22 mouse cellular contexts compared by ENCODE assay signal in the genomic region with DNA sequence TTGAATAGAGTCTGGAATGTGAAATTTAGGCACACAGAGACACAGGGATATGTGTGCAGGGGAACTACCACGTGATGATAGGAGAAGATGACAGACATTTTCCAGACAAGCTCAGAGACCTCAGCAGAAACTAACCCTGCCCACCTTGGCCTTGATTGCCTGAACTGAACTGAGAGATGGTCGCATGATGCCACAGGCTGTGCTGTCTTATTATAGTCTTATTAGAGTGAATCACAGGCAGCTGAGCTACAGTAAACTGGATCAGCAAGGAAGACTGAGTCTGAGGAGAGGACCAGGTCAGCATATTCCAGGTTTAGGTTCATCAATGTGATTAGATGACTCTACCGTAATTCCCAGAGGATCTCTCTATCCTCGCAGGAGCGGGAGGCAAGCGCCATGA. TPM values are rescaled to one million over a fixed set of nuclear protein-coding genes. Genes with fewer than 3 reads are reported as not detected.
"Had no signal": no experiment of that assay in that cellular context is flagged by ENCODE, and none has a peak within 500 bp of the region (broad histone marks: within the 10 kb centered on the region; RNA-seq: fewer than 3 reads in every experiment).

No protein-coding gene starts in this region.

- H3K4me2 ChIP-seq: neural tube, embryonic 15.5 days; stomach, embryonic 15.5 days had no signal

- H3K4me3 ChIP-seq: neural tube, embryonic 15.5 days; stomach, embryonic 15.5 days had no signal

- H3K9me3 ChIP-seq: neural tube, embryonic 15.5 days; stomach, embryonic 15.5 days had no signal

- H3K36me3 ChIP-seq: neural tube, embryonic 15.5 days; stomach, embryonic 15.5 days had no signal

- H3K9ac ChIP-seq: neural tube, embryonic 15.5 days; stomach, embryonic 15.5 days had no signal

- H3K4me1 ChIP-seq: neural tube, embryonic 15.5 days; stomach, embryonic 15.5 days had no signal

- H3K27ac ChIP-seq: neural tube, embryonic 15.5 days; stomach, embryonic 15.5 days; stomach, postnatal 0 days had no signal

- H3K27me3 ChIP-seq: neural tube, embryonic 15.5 days; stomach, embryonic 15.5 days had no signal

- DNase-seq: retina, postnatal 1 day; right cerebral cortex, adult 18-20 months; right cerebral cortex, postnatal 14 days; right cerebral cortex, postnatal 25 days; right cerebral cortex, postnatal 4 days; spleen, adult 18-20 months; thymus, adult 18-20 months; thymus, adult 2 months; thymus, postnatal 14 days; thymus, postnatal 25 days; thymus, postnatal 36 days; thymus, postnatal 4 days had no signal

RNA-seq across cellular contexts. Expression of a gene that starts 9.2 kb away (rescaled TPM):
- total RNA-seq: neutrophil, adult 5-6 weeks had no signal

RNA-seq across cellular contexts. Expression of a gene that starts 20.4 kb away (rescaled TPM):
- total RNA-seq: neutrophil, adult 5-6 weeks had no signal
- polyA plus RNA-seq: small intestine, adult 2 months; spleen, adult 2 months; stomach, embryonic 14.5 days; stomach, embryonic 15.5 days; stomach, embryonic 16.5 days; stomach, postnatal 0 days; thymus, adult 2 months; thymus, postnatal 0 days; urinary bladder, adult 2 months had no signal
